Mouse (Mus musculus) testis, adult 2 months (tissue): ENCODE measurements at regions not wholly inside any gene's neighbourhood (a gene's known extent, or its start where the extent isn't known, plus 50 kb on each side); places are given as distances from the start of the nearest gene placed in this dataset.

Experiments
- CTCF ChIP-seq: fragments of 200-500 bp; IDR thresholded peaks from 2 replicates; pipeline ENCODE4 v1.5.1; 2012; ENCODE audit warnings: low read depth, mild to moderate bottlenecking, inconsistent platforms, low read length, moderate library complexity; ENCODE audit not compliant: control insufficient read depth, insufficient read depth, insufficient replicate concordance
- POLR2A ChIP-seq: fragments of 200-500 bp; IDR thresholded peaks from 2 replicates; pipeline ENCODE4 v1.6.1; 2012; ENCODE audit warnings: low read depth, mild to moderate bottlenecking, inconsistent platforms, low read length, moderate library complexity; ENCODE audit not compliant: control insufficient read depth

GRCm38 (mm10) chr6:94957990-94958389 lies 159.1 kb upstream of the Kbtbd8 start:
- TF ChIP-seq POLR2A (no peak), CTCF (no peak)
